Mouse (Mus musculus) liver, embryonic 14.5 days (tissue): ENCODE data around the gene Gm17631.

Source experiments
- CTCF ChIP-seq: IDR thresholded peaks from 2 replicates; pipeline ENCODE4 v1.5.1; 2016; ENCODE audit warnings: antibody characterized with exemption, low read depth, control low read depth
- EP300 ChIP-seq: IDR thresholded peaks from 2 replicates; pipeline ENCODE4 v1.6.1; 2016; ENCODE audit warnings: antibody characterized with exemption, low read depth

- TF ChIP-seq CTCF (no peak), EP300 (no peak)
Measured at GRCm38 (mm10) chr6:129824004-129824403, 38.4 kb upstream of the Gm17631 start.
